Mouse (Mus musculus) stomach, postnatal 0 days (tissue): ENCODE measurements at regions not wholly inside any gene's neighbourhood (a gene's known extent, or its start where the extent isn't known, plus 50 kb on each side); places are given as distances from the start of the nearest gene placed in this dataset.

ENCODE experiments used
- ATAC-seq: fragments of 200-750 bp; cut with Nextera tagmentation; 2 replicates; pipeline ENCODE4 v1.8.0; 2017; ENCODE audit not compliant: low FRiP score, low TSS enrichment
- DNase-seq: peaks from one replicate; pipeline ENCODE4 v3.0.0-alpha.2; 2016; ENCODE audit warnings: low spot score
- H3K27ac ChIP-seq: fragments of 300-500 bp; sonication (generic); replicated peaks from 2 replicates; pipeline ENCODE4 v1.5.1; 2014; ENCODE audit warnings: mild to moderate bottlenecking, control low read depth
- H3K27me3 ChIP-seq: fragments of 300-500 bp; sonication (generic); 2 replicates; pipeline ENCODE4 v1.6.1; 2014; ENCODE audit warnings: low read length; ENCODE audit not compliant: control insufficient read depth, insufficient read depth
- H3K36me3 ChIP-seq: fragments of 300-500 bp; sonication (generic); 2 replicates; pipeline ENCODE4 v1.6.1; 2014; ENCODE audit warnings: low read length, mixed read lengths; ENCODE audit not compliant: control insufficient read depth, insufficient read depth
- H3K4me1 ChIP-seq: fragments of 300-500 bp; sonication (generic); replicated peaks from 2 replicates; pipeline ENCODE4 v1.6.1; 2014; ENCODE audit warnings: antibody characterized with exemption; ENCODE audit not compliant: control insufficient read depth, insufficient read depth
- H3K4me2 ChIP-seq: fragments of 300-500 bp; sonication (generic); replicated peaks from 2 replicates; pipeline ENCODE4 v1.6.1; 2014; ENCODE audit warnings: low read depth, mild to moderate bottlenecking, control low read depth, moderate library complexity
- H3K4me3 ChIP-seq: fragments of 300-500 bp; sonication (generic); 2 replicates; pipeline ENCODE4 v1.5.1; 2014; ENCODE audit warnings: low read depth, low read length, control low read depth
- H3K9ac ChIP-seq: fragments of 300-500 bp; sonication (generic); 2 replicates; pipeline ENCODE4 v1.6.1; 2014; ENCODE audit warnings: mild to moderate bottlenecking, low read length, control low read depth, mixed read lengths
- H3K9me3 ChIP-seq: fragments of 300-500 bp; sonication (generic); 2 replicates; pipeline ENCODE4 v1.6.1; 2016; ENCODE audit warnings: low read length; ENCODE audit not compliant: control insufficient read depth
- CTCF ChIP-seq: IDR thresholded peaks from 2 replicates; pipeline ENCODE4 v1.5.1; 2016; ENCODE audit warnings: antibody characterized with exemption, low read depth, mild to moderate bottlenecking, moderate library complexity
- EP300 ChIP-seq: optimal IDR thresholded peaks from 2 replicates; pipeline ENCODE3; 2016; ENCODE audit warnings: antibody characterized with exemption
- WGBS: fragments of 180-500 bp; shearing (Covaris S2); extraction: QIAGEN DNeasy Blood & Tissue Kit; methylation state at CpG from one replicate; pipeline ENCODE4 v1.1.7; 2014; 5-methylcytosine and 5-hydroxymethylcytosine counted together

DNA sequence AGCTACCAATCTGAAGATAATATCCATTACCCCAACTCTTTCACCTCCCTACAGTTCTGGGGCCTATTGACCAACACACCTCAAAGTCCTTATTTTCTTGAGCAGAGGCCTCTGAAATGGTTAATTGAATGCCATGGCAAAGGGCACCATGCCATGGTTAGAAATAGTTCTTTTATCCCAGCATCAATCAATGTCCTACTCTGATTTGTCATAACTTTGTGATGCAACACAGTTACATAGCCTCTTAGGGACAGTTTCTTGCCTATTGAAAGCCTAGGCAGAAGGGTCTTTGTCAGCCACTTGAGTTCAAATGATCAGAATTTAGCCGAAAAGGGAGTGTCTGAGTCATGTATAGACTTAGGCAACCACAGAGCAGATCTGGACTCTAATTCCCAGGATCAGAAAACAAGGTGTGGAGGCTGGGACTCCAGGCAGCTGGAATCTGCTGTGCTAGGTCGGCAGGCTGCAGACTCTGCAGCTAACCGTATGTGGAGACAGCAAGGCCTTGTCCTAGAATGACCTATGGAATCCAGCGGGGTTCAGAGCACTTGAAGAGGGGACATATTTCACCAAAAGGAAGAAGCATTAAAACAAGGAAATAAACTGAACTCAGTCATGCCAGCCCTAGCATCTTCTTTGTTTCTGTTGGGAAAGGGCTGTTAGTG lies 368.1 kb downstream of the Cog6 start:
- WGBS = 68% methylated on average over 4 of the region's 4 CpGs
- no peak for ATAC-seq

DNA sequence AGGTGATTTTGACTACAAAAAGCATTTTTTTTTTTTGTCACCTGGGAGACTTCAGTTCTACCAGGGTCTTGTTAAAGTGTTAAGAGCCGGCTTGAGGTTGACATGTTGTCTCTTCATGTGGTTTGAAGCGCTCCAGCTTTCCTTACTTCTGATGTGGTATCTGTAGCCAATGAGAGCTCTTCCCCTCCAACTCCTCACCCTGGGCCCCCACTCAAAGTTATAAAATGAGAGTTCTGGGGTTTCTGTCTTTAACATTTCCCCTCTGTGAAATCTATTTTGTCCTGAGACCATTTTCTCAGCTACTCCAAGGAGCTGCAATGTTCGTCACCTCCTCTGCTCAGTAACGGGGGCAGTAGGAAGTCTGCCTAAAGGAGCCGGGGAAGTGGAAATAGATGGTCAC lies 369.1 kb downstream of the Cog6 start:
- no peak for DNase-seq
- TF ChIP-seq EP300 (no peak), CTCF (no peak)
- Histone ChIP-seq H3K27me3 (no peaks in the 10 kb centered on the region), H3K9ac (no peak overlapping the region), H3K4me2 (no peak overlapping the region), H3K4me3 (no peak overlapping the region), H3K36me3 (no peaks in the 10 kb centered on the region), H3K4me1 (0 out of 2 replicates have a peak, but pooled peaks cover 2% of the 10 kb centered on the region), H3K27ac (no peak overlapping the region), H3K9me3 (no peaks in the 10 kb centered on the region)
- 95% methylated on average over 5 of the region's 5 CpGs for WGBS
- ATAC-seq = no peak

More for the DNA sequence above, 368.1 kb downstream of the Cog6 start:
- H3K4me2 ChIP-seq = no peak overlapping the region
- no peak overlapping the region for H3K27ac ChIP-seq
- DNase-seq = no peak
- H3K4me3 ChIP-seq = no peak overlapping the region
- H3K9ac ChIP-seq = no peak overlapping the region
- no peaks in the 10 kb centered on the region for H3K27me3 ChIP-seq
- TF ChIP-seq CTCF (no peak), EP300 (no peak)
- H3K36me3 ChIP-seq = no peaks in the 10 kb centered on the region
- H3K9me3 ChIP-seq = no peaks in the 10 kb centered on the region
- 0 out of 2 replicates have a peak, but pooled peaks cover 2% of the 10 kb centered on the region for H3K4me1 ChIP-seq

DNA sequence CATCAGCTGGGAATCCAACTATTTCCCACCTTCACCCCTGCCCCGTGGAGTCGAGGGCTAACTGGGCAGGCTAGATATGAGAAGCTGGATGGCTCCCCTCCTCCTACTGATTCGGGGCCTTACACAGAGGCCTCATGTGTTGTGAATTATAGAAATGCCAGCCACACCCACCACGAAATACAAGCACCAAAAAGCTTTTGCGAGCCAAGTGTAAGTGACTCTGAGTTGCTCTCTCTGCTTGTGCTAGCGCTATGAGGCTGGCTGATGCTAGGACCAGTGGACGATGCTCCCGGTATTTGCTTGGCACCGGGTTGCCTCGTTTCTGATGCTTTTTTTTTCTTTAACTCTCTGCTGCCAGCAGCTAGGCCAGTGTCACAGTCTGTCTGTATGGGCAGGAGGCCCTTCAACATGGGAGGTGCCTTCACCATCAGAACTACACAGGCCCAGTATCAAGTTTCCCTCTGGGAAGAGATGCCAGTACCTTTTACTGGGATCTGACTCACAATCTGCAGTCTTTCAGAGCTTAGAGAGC lies 369.8 kb downstream of the Cog6 start:
- H3K4me1 ChIP-seq = 0 out of 2 replicates have a peak, but pooled peaks cover 2% of the 10 kb centered on the region
- no peak for DNase-seq
- TF ChIP-seq EP300 (no peak), CTCF (no peak)
- no peaks in the 10 kb centered on the region for H3K36me3 ChIP-seq
- no peak overlapping the region for H3K9ac ChIP-seq
- H3K9me3 ChIP-seq = no peaks in the 10 kb centered on the region
- no peaks in the 10 kb centered on the region for H3K27me3 ChIP-seq
- no peak for ATAC-seq
- no peak overlapping the region for H3K4me2 ChIP-seq
- H3K27ac ChIP-seq = no peak overlapping the region
- no peak overlapping the region for H3K4me3 ChIP-seq
- WGBS = 64% methylated on average over 10 of the region's 10 CpGs

DNA sequence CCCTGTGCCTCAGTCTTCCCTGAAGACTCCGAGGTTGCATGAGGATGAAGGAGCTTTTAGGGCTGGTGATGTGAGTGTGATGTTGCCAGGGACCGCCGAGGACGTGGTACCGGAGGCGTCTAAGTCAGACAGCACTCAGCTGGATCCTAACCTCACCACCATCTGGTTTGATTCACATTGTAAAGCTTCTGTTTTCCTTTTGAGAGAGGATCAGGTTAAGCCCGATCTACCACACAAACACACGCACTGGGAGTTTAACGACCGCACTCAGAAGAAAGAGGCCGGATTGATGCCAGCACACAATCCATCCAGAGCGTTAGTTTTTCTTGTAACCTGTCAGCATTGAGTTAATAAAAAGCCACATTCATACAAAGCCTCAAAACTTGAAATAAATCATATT lies 371.9 kb downstream of the Cog6 start:
- Histone ChIP-seq H3K36me3 (no peaks in the 10 kb centered on the region), H3K4me3 (no peak overlapping the region), H3K27me3 (no peaks in the 10 kb centered on the region), H3K4me1 (peaks cover 5% of the 10 kb centered on the region; the same call in 1 of the 2 replicates), H3K27ac (no peak overlapping the region), H3K4me2 (no peak overlapping the region), H3K9ac (no peak overlapping the region), H3K9me3 (no peaks in the 10 kb centered on the region)
- WGBS = 39% methylated on average over 12 of the region's 12 CpGs
- DNase-seq (no peak), ATAC-seq (no peak)
- TF ChIP-seq CTCF = no peak
- TF ChIP-seq EP300 = no peak

DNA sequence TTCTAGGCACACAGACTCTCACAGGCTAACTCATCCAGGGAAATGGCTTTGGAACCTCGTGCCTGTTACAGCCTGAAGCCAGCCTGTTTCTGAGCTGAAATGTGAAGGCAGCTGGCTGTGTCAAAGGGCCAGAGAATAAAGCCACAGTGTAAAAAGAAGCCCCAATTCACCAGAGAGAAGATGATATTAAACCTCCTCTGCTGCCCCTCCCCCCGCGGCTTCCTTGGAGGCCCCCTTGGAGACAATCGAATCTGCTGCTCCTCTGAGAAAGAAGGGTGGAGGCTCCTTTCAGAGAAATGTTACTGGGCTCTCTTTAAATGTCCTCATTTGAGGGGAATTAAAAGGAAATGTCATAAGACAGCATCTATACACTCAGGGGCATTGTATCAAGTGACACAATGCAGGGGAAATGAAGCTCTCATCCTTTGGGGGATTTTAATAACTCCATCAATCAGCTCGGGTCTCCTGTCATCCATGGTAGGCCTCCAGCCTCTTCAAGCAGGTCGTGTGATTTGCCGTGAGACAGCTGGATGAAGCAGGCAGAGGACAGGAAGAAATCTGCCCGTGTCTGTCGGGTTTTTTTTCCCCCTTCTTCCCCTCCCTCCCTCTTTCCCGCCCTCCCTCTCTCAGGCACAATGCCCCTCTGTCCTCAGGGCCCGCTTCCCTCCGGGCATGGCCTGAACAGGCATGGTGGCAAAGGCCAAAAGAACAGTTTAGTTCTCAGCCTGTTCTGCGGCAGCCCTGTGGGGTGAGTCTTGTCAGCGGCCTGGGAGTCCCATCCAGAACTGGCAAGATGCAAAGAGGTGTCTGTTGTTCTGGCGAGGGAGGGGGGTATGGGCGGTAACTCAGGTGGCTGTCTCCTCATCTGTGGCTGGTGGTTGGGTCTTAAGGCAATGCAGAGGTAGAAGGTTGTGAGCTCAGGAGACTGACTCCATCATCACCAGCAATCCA lies 372.6 kb downstream of the Cog6 start:
- Histone ChIP-seq H3K4me2 (no peak overlapping the region), H3K4me3 (no peak overlapping the region), H3K9ac (no peak overlapping the region), H3K9me3 (no peaks in the 10 kb centered on the region), H3K4me1 (peaks cover 5% of the 10 kb centered on the region; the same call in 1 of the 2 replicates), H3K27me3 (no peaks in the 10 kb centered on the region), H3K36me3 (no peaks in the 10 kb centered on the region), H3K27ac (no peak overlapping the region)
- TF ChIP-seq CTCF (no peak), EP300 (no peak)
- 43% methylated on average over 16 of the region's 16 CpGs for WGBS
- DNase-seq = no peak
- 0 out of 2 replicates have a peak, but pooled peaks have one; percentile 52 for ATAC-seq

DNA sequence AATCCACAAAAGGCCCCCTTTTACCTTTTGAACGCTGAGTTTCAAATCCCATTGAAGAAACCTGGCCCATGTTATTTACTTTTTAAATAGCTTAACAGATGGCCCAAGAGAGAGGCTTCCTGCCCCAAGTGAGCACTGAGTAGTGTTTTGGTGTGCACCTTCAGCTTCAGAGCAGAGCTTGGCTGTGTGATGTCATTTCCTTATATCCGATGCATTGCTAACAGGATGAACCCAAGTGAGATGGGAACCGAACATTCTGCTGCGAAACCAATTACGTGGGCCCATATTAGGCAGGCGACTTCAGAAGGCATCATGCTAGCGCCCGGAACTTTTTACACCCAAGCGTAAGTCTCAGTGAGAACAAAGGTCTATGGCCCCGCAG lies 373.2 kb downstream of the Cog6 start:
- ATAC-seq (no peak), DNase-seq (no peak)
- H3K4me1 ChIP-seq = peaks cover 5% of the 10 kb centered on the region; the same call in 1 of the 2 replicates
- H3K27ac ChIP-seq = no peak overlapping the region
- H3K4me2 ChIP-seq = no peak overlapping the region
- no peaks in the 10 kb centered on the region for H3K27me3 ChIP-seq
- H3K9me3 ChIP-seq = no peaks in the 10 kb centered on the region
- no peak for TF ChIP-seq CTCF
- no peak for TF ChIP-seq EP300
- no peaks in the 10 kb centered on the region for H3K36me3 ChIP-seq
- H3K4me3 ChIP-seq = no peak overlapping the region
- 85% methylated on average over 10 of the region's 10 CpGs for WGBS
- H3K9ac ChIP-seq = no peak overlapping the region
